Mouse (Mus musculus) ZHBTc4 (cell line): Measurements from ENCODE around the gene Gm4553.
A peak's percentile ranks its signal among the peaks of the same experiment; 100 is the strongest.
"Not testable (repeated sequence)": the region's sequence is repeated elsewhere in the genome, so short reads cannot be mapped to it uniquely, and the experiment has no call there.

Experiments
- DNase-seq: peaks from one replicate; pipeline ENCODE4 v3.0.0-alpha.2; 2011; ENCODE audit warnings: low read depth, low spot score

The Gm4553 gene

DNA sequence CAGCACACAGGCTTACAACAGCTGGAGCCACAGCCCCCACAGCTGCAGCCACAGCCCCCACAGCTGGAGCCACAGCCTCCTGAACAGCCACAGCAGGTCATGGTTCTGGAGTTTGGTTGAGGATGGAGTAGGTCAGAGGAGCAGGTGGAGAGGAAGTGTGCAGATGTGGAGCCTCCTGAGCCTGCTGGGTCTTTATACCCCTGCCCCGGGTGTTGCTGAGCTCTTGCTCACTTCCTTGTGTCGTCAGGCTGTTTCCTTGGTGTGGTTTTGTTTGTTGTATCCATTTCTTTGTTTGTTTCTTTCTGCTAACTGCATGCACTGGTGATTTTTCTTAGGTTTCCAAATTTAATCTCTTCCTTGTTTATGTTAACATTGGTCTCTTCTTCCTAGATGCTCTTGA lies 29.6 kb downstream of the Gm4553 start, which contains the start of gene Gm39115:
Gm39115 (minus strand) TSS at position 101 of the 400 bp plus-strand sequence.
- DNase-seq: not testable (repeated sequence)

DNA sequence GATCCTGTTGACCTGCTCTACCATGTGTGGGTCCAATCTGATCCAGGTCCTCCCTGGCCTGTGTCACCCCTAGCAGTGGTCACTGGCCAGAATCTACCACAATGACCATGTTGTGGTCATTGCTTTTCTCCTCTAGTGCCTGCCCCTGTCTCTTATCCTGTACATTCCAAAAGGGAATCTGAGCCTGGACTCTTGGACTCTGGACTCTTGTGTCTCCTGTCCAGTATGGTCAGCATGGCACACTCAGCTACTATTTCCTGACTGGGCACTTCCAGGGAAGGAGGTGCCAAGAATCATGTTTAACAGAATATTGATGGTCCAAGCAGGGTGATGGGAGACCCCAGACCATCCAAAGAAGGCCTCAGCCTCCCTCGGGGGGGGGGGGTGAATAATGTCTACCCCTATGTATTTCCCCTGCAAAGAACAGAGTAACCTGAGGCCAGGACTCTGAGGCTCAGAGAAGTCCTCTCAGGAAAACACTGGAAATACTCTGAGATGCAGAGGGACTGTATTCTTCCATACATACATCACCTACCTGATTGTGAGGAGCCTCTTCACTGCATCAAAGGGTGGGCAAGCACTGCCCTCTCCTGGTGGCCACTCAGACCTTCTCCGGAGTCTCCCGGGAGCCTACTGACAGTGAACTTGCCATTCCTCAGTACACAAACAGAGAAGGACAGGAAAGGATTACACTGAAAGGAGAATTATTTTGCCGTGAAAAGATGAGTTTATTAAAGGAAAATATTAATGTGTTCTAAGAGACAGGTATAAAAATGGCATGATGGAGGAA lies 31.1 kb downstream of the Gm4553 start:
- no peak for DNase-seq

DNA sequence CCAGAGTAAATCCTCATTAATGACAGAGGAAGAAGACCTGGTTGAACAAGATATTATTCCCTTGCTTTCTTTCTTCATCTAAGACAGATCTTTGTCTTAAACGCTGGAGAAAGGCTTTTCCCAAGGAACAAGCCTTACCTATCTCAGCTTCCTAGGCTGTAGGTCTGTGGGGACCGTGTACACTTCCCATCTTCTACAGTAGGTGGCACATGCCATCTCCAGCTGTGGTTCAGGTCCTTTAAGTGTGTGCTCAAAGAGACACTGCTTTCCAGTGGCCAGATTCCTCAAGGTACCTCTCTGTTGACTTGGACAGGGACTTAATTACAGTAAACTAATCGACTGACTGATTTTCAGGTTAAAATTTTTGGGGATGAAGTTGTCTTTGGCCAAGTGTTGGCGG lies 36.7 kb downstream of the Gm4553 start:
- no peak for DNase-seq

DNA sequence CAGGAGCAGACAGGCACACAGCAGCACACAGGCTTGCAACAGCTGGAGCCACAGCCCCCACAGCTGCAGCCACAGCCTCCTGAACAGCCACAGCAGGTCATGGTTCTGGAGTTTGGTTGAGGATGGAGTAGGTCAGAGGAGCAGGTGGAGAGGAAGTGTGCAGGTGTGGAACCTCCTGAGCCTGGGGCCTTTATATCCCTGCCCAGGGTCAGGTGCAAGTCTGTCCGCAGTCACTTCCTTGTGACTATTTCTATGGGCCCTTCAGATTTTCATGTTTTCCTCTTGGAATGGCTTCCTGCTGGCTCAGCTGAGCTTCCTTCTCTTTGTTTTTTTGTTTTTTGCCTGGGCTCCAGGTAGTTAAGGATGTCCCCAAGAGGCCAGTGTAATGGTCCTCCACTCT lies 44.9 kb downstream of the Gm4553 start, which contains the start of gene Gm45618:
Gm45618 (minus strand) TSS at position 101 of the 400 bp plus-strand sequence.
- DNase-seq: not testable (repeated sequence)

DNA sequence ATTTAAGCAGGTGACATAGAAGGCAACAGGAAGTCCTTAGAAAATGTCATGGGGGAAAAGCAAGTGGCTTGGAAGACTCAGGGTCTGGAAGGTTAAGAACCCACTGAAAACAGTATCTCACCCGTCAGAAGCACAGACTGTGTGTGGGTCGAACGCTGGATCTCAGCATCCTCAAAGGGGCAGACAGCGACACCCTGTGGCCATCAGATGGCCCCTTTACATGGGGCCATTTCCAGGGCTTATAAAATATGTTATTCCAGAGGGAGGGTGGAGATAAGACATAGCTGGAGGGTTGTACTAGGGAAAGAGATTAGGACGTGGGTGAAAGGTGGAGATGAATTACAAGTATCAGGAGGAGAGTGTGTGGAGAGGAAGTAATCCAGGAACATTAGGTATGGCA lies 45.9 kb downstream of the Gm4553 start:
- DNase-seq: peak; percentile 53
